Mouse (Mus musculus): ENCODE data around the gene Gm36864. TPM values are rescaled to one million over a fixed set of nuclear protein-coding genes. Genes with fewer than 3 reads are reported as not detected.

Gene Gm36864
- polyA plus RNA-seq, 1 experiment from 2014 or later, result not detected

DNA sequence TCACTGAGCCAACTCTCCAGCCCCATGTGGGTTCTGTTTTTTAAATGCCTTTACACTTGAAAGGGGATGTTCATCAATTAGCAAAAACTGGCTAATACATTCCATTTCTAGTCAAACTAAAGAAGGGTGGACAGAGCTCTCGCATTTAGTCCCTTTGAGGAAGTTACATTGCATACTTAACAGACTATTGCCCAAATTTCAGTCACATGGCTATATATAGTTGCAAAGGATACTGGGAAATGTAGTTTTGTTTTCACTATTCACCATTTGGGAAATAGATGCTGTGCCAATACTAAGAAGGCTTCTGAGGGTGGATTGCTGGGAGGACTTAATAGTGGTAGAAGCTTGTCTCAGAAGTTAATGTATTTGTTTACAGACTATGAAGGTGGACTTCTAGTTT is 45.0 kb downstream of the Gm36864 start:
- Histone ChIP-seq H3K4me1 (ENCODE audit: control insufficient read depth, insufficient read depth, low read length) (peaks cover 5% of the 10 kb centered on the region; the same call in 1 of the 2 replicates), H3K27ac (ENCODE audit: low read length) (no peak overlapping the region)
- ATAC-seq, result peak; percentile 41

DNA sequence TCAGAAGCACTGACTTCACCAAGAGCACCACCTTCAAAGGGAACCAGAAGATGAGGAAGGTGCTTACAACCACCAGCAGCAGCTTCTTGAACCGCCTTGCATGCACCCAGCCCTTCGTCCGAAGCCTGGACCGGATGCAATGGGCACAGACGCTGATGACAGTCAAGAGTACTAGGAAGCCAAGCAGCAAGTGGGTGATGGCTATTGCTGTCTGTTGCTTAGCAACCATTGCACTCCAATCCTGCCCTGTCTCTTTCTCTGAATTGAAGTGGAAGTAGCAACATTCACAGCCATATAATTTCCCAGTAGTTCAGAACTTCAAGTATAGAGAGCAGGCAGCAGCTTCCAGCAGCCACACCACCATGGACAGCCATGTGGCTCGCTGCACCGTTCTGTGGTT is 45.6 kb downstream of the Gm36864 start:
- peak overlapping the region; percentile 50 for H3K27ac ChIP-seq (ENCODE audit: low read length)

More for the DNA sequence above, 45.0 kb downstream of the Gm36864 start:
- H3K9ac ChIP-seq (ENCODE audit: low read depth, low read length), result no peak overlapping the region
- no peak overlapping the region for H3K4me2 ChIP-seq (ENCODE audit: low read length)
- H3K9me3 ChIP-seq (replicated peaks; ENCODE audit: control insufficient read depth, low read length, poor library complexity, severe bottlenecking), result no peaks in the 10 kb centered on the region
- H3K36me3 ChIP-seq (ENCODE audit: control insufficient read depth, insufficient read depth, low read length), result no peaks in the 10 kb centered on the region
- no peaks in the 10 kb centered on the region for H3K27me3 ChIP-seq (ENCODE audit: control insufficient read depth, insufficient read depth, low read depth, low read length)
- 62% methylated on average over 1 of the region's 1 CpGs for WGBS
- H3K4me3 ChIP-seq (ENCODE audit: low read depth, low read length), result no peak overlapping the region

DNA sequence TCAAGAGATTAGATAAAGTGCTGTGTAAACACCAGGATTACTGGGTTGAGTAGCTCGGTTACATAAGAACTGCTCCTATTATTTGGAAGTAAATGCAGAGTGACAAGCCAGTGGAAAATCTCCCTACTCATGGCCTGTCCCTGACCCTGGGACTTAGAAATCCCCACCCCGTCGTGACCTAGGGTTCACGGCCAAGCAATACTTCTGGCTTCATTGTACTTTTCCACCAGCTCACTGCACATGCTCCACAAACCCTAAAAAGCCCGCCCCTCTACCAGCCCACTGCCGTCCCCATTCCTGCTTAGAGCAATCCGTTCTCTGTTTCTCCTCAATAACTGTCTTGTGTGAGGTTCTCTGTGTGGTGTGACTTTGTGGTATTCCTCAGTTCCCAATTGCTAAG is 51.8 kb downstream of the Gm36864 start:
- no peak overlapping the region for H3K27ac ChIP-seq (ENCODE audit: low read length)
- 53% methylated on average over 7 of the region's 7 CpGs for WGBS
- no peaks in the 10 kb centered on the region for H3K36me3 ChIP-seq (ENCODE audit: control insufficient read depth, insufficient read depth, low read length)
- no peak overlapping the region for H3K9ac ChIP-seq (ENCODE audit: low read depth, low read length)
- no peaks in the 10 kb centered on the region for H3K9me3 ChIP-seq (replicated peaks; ENCODE audit: control insufficient read depth, low read length, poor library complexity, severe bottlenecking)
- no peak for ATAC-seq
- H3K4me3 ChIP-seq (ENCODE audit: low read depth, low read length), result no peak overlapping the region
- H3K4me2 ChIP-seq (ENCODE audit: low read length), result no peak overlapping the region
- no peaks in the 10 kb centered on the region for H3K4me1 ChIP-seq (ENCODE audit: control insufficient read depth, insufficient read depth, low read length)
- no peaks in the 10 kb centered on the region for H3K27me3 ChIP-seq (ENCODE audit: control insufficient read depth, insufficient read depth, low read depth, low read length)

More for the DNA sequence above, 45.6 kb downstream of the Gm36864 start:
- peaks cover 5% of the 10 kb centered on the region; the same call in 1 of the 2 replicates for H3K4me1 ChIP-seq (ENCODE audit: control insufficient read depth, insufficient read depth, low read length)
- H3K4me3 ChIP-seq (ENCODE audit: low read depth, low read length), result no peak overlapping the region
- H3K9ac ChIP-seq (ENCODE audit: low read depth, low read length), result no peak overlapping the region
- H3K9me3 ChIP-seq (replicated peaks; ENCODE audit: control insufficient read depth, low read length, poor library complexity, severe bottlenecking), result no peaks in the 10 kb centered on the region
- no peaks in the 10 kb centered on the region for H3K27me3 ChIP-seq (ENCODE audit: control insufficient read depth, insufficient read depth, low read depth, low read length)
- 71% methylated on average over 7 of the region's 7 CpGs for WGBS
- ATAC-seq, result peak; percentile 71
- H3K4me2 ChIP-seq (ENCODE audit: low read length), result no peak overlapping the region
- H3K36me3 ChIP-seq (ENCODE audit: control insufficient read depth, insufficient read depth, low read length), result no peaks in the 10 kb centered on the region

DNA sequence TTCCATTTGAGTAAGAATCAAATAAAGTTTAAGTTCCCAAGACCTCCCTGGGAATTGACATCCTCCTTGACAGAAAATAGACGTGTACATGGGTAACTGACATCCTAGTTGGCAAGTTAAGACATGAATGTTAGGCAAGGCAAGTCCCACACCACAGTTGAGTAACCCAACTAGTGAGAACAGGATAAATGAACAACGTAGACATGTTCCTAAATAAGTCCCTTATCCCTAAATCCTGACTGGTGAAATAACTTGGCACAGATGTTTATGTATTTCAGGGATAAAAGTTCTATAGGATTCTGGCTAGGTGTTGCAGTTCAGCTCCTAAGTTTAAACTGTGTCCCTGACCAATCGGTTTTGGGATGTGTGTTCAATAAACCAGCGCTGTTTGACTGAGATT is 55.0 kb downstream of the Gm36864 start:
- WGBS, result 82% methylated on average over 4 of the region's 4 CpGs
- no peak overlapping the region for H3K27ac ChIP-seq (ENCODE audit: low read length)
- H3K9ac ChIP-seq (ENCODE audit: low read depth, low read length), result no peak overlapping the region
- H3K36me3 ChIP-seq (ENCODE audit: control insufficient read depth, insufficient read depth, low read length), result no peaks in the 10 kb centered on the region
- no peaks in the 10 kb centered on the region for H3K27me3 ChIP-seq (ENCODE audit: control insufficient read depth, insufficient read depth, low read depth, low read length)
- H3K4me1 ChIP-seq (ENCODE audit: control insufficient read depth, insufficient read depth, low read length), result no peaks in the 10 kb centered on the region
- no peak overlapping the region for H3K4me2 ChIP-seq (ENCODE audit: low read length)
- no peak for ATAC-seq
- no peaks in the 10 kb centered on the region for H3K9me3 ChIP-seq (replicated peaks; ENCODE audit: control insufficient read depth, low read length, poor library complexity, severe bottlenecking)
- H3K4me3 ChIP-seq (ENCODE audit: low read depth, low read length), result no peak overlapping the region

DNA sequence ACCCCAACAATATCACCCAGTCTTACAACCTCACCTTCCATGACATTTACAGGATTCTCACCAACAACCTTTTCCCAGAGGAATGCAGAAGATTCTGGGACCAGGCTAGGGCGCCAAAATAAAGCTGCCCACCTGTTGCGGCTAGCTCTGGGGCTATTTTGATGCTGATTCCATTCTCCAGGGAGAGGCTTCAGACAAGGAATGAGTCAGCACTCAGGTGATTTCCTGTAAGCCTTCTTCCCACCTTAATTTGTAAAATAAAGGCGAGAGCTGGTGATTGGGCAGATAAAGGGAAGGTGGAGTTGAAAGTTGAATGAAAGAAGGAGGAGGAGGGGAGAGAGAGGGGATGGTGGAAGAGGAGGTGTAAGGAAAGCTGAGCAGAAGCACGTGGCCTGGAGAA is 55.4 kb downstream of the Gm36864 start:
- Histone ChIP-seq H3K4me3 (ENCODE audit: low read depth, low read length) (no peak overlapping the region), H3K9me3 (replicated peaks; ENCODE audit: control insufficient read depth, low read length, poor library complexity, severe bottlenecking) (no peaks in the 10 kb centered on the region), H3K27me3 (ENCODE audit: control insufficient read depth, insufficient read depth, low read depth, low read length) (no peaks in the 10 kb centered on the region), H3K36me3 (ENCODE audit: control insufficient read depth, insufficient read depth, low read length) (no peaks in the 10 kb centered on the region), H3K27ac (ENCODE audit: low read length) (no peak overlapping the region), H3K4me1 (ENCODE audit: control insufficient read depth, insufficient read depth, low read length) (no peaks in the 10 kb centered on the region), H3K4me2 (ENCODE audit: low read length) (no peak overlapping the region), H3K9ac (ENCODE audit: low read depth, low read length) (no peak overlapping the region)
- ATAC-seq, result no peak
- WGBS, result 53% methylated on average over 4 of the region's 4 CpGs

Other genes with a start within 250 kb of the Gm36864 start
- not detected in 2 replicates for gene Klk1b11, start 240.3 kb upstream of the Gm36864 start, polyA plus RNA-seq (2015; fragmentation: Nextera tagmentation; extraction: Ambion mirVana)
- not detected in 2 replicates for gene Klk1b26, start 224.0 kb upstream of the Gm36864 start, polyA plus RNA-seq (2015; fragmentation: Nextera tagmentation; extraction: Ambion mirVana)
- gene Klk1b27, start 183.9 kb upstream of the Gm36864 start, polyA plus RNA-seq (2015; fragmentation: Nextera tagmentation; extraction: Ambion mirVana), result not detected in 2 replicates
- not detected in 2 replicates for gene Klk1b21, start 133.8 kb upstream of the Gm36864 start, polyA plus RNA-seq (2015; fragmentation: Nextera tagmentation; extraction: Ambion mirVana)
- gene Klk1b22, start 123.5 kb upstream of the Gm36864 start, polyA plus RNA-seq (2015; fragmentation: Nextera tagmentation; extraction: Ambion mirVana), result not detected in 2 replicates
- gene Klk1b16, start 99.4 kb upstream of the Gm36864 start, polyA plus RNA-seq (2015; fragmentation: Nextera tagmentation; extraction: Ambion mirVana), result not detected in 2 replicates
- not detected in 2 replicates for gene Klk1b24, start 47.9 kb upstream of the Gm36864 start, polyA plus RNA-seq (2015; fragmentation: Nextera tagmentation; extraction: Ambion mirVana)
- not detected in 2 replicates for gene Klk1b3, start 38.0 kb upstream of the Gm36864 start, polyA plus RNA-seq (2015; fragmentation: Nextera tagmentation; extraction: Ambion mirVana)
- not detected in 2 replicates for gene Klk1b4, start 28.7 kb upstream of the Gm36864 start, polyA plus RNA-seq (2015; fragmentation: Nextera tagmentation; extraction: Ambion mirVana)
- gene Klk1b5, start 20.2 kb upstream of the Gm36864 start, polyA plus RNA-seq (2015; fragmentation: Nextera tagmentation; extraction: Ambion mirVana), result not detected in 2 replicates
- not detected in 2 replicates for gene Klk1, start 10.8 kb upstream of the Gm36864 start, polyA plus RNA-seq (2015; fragmentation: Nextera tagmentation; extraction: Ambion mirVana)
- 1.1 and 1.5 TPM in 2 replicates for gene 1700028J19Rik, start 10.5 kb downstream of the Gm36864 start, polyA plus RNA-seq (2015; fragmentation: Nextera tagmentation; extraction: Ambion mirVana)
- gene 2410002F23Rik, start 10.5 kb downstream of the Gm36864 start, polyA plus RNA-seq (2015; fragmentation: Nextera tagmentation; extraction: Ambion mirVana), result 225 and 237 TPM in 2 replicates
- 0.14 TPM in 1 of 2 replicates, not detected in the other for gene Acp4, start 21.2 kb downstream of the Gm36864 start, polyA plus RNA-seq (2015; fragmentation: Nextera tagmentation; extraction: Ambion mirVana)
- gene Gm15517, start 25.3 kb downstream of the Gm36864 start, polyA plus RNA-seq (2015; fragmentation: Nextera tagmentation; extraction: Ambion mirVana), result not detected in 2 replicates
- 4.0 and 4.2 TPM in 2 replicates for gene Clec11a, start 70.7 kb downstream of the Gm36864 start, polyA plus RNA-seq (2015; fragmentation: Nextera tagmentation; extraction: Ambion mirVana)
- gene Shank1, start 74.1 kb downstream of the Gm36864 start, polyA plus RNA-seq (2015; fragmentation: Nextera tagmentation; extraction: Ambion mirVana), result 35.6 and 36.8 TPM in 2 replicates
- 57.4 and 73.2 TPM in 2 replicates for gene Syt3, start 147.9 kb downstream of the Gm36864 start, polyA plus RNA-seq (2015; fragmentation: Nextera tagmentation; extraction: Ambion mirVana)
- 2.0 and 3.6 TPM in 2 replicates for gene 1700008O03Rik, start 149.6 kb downstream of the Gm36864 start, polyA plus RNA-seq (2015; fragmentation: Nextera tagmentation; extraction: Ambion mirVana)
- gene Lrrc4b, start 192.8 kb downstream of the Gm36864 start, polyA plus RNA-seq (2015; fragmentation: Nextera tagmentation; extraction: Ambion mirVana), result 14.3 and 15.9 TPM in 2 replicates
- 3.9 and 4.2 TPM in 2 replicates for gene Aspdh, start 229.2 kb downstream of the Gm36864 start, polyA plus RNA-seq (2015; fragmentation: Nextera tagmentation; extraction: Ambion mirVana)
- gene Josd2, start 231.8 kb downstream of the Gm36864 start, polyA plus RNA-seq (2015; fragmentation: Nextera tagmentation; extraction: Ambion mirVana), result 39.5 and 39.6 TPM in 2 replicates

Data from midbrain, embryonic 16.5 days (tissue).